Mouse (Mus musculus) kidney, embryonic 15.5 days (tissue): ENCODE data around the gene Gm28230. TPM values are rescaled to one million over a fixed set of nuclear protein-coding genes. Genes with fewer than 3 reads are reported as not detected.

ENCODE experiments used
- ATAC-seq: fragments of 200-750 bp; cut with Nextera tagmentation; replicated peaks from 2 replicates; pipeline ENCODE4 v1.8.0; 2017; ENCODE audit warnings: moderate TSS enrichment; ENCODE audit not compliant: low FRiP score
- H3K27ac ChIP-seq: fragments of 300-500 bp; sonication (generic); 2 replicates; pipeline ENCODE4 v1.5.1; 2015; ENCODE audit warnings: mild to moderate bottlenecking, inconsistent platforms
- H3K27me3 ChIP-seq: fragments of 300-500 bp; sonication (generic); 2 replicates; pipeline ENCODE4 v1.6.1; 2015; ENCODE audit warnings: inconsistent platforms
- H3K36me3 ChIP-seq: fragments of 300-500 bp; sonication (generic); 2 replicates; pipeline ENCODE4 v1.6.1; 2015; ENCODE audit warnings: inconsistent platforms
- H3K4me1 ChIP-seq: fragments of 300-500 bp; sonication (generic); 2 replicates; pipeline ENCODE4 v1.6.1; 2015; ENCODE audit warnings: inconsistent platforms
- H3K4me2 ChIP-seq: fragments of 300-500 bp; sonication (generic); 2 replicates; pipeline ENCODE4 v1.6.1; 2015; ENCODE audit warnings: moderate library complexity, mild to moderate bottlenecking, inconsistent platforms
- H3K4me3 ChIP-seq: fragments of 300-500 bp; sonication (generic); replicated peaks from 2 replicates; pipeline ENCODE4 v1.5.1; 2015; ENCODE audit warnings: mild to moderate bottlenecking, inconsistent platforms
- H3K9ac ChIP-seq: fragments of 300-500 bp; sonication (generic); 2 replicates; pipeline ENCODE4 v1.6.1; 2015; ENCODE audit warnings: mild to moderate bottlenecking, inconsistent platforms
- H3K9me3 ChIP-seq: fragments of 300-500 bp; sonication (generic); replicated peaks from 2 replicates; pipeline ENCODE4 v1.6.1; 2016; ENCODE audit warnings: inconsistent platforms
- whole genome bisulfite sequencing: fragments of 180-500 bp; shearing (Covaris S2); methylation state at CpG from one replicate; pipeline ENCODE4 v1.1.7; 2015; ENCODE audit warnings: mixed read lengths; 5-methylcytosine and 5-hydroxymethylcytosine counted together
- polyA plus RNA-seq: library from polyadenylated mRNA; unstranded; fragments of >200 nt; fragmentation: Nextera tagmentation; extraction: Ambion mirVana; gene quantifications from 2 replicates; pipeline ENCODE4 v1.2.1, GENCODE M21; 2015

Gm28230 gene
- polyA plus RNA-seq: 1.7 and 2.3 TPM in 2 replicates

DNA sequence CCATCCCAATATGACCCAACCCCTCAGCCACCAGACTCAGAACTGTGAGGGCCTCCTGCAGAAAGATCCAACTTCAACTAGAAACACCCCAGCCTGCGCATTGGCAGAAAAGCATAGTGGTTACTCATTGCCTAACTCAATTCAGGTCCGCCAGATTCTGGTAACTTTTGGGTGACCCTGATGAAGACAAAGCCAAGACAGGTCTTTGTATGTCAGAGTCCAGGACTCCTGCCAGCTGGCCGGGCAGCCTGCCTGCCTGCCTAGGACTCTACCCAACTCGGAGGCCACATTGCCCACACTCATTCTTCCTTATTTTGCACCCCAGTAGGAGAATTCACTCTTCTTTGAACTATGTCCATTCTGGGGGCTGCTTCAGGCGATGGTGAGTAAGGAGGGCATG lies at the start of gene Gm28230:
Gene Gm28230, plus strand, starts transcription at position 178 of the 400 bp plus-strand sequence.
- no peaks in the 10 kb centered on the region for H3K27me3 ChIP-seq
- peaks cover 89% of the 10 kb centered on the region for H3K4me1 ChIP-seq
- H3K9ac ChIP-seq: peak within 1 kb of the TSS; percentile 42
- H3K27ac ChIP-seq: peak within 1 kb of the TSS; percentile 85
- 46% methylated on average over 5 of the region's 5 CpGs for WGBS
- H3K4me2 ChIP-seq: peak within 1 kb of the TSS; percentile 65
- peaks cover 34% of the 10 kb centered on the region for H3K36me3 ChIP-seq
- H3K4me3 ChIP-seq: peak within 1 kb of the TSS; percentile 40
- no peak for ATAC-seq
- no peaks in the 10 kb centered on the region for H3K9me3 ChIP-seq

DNA sequence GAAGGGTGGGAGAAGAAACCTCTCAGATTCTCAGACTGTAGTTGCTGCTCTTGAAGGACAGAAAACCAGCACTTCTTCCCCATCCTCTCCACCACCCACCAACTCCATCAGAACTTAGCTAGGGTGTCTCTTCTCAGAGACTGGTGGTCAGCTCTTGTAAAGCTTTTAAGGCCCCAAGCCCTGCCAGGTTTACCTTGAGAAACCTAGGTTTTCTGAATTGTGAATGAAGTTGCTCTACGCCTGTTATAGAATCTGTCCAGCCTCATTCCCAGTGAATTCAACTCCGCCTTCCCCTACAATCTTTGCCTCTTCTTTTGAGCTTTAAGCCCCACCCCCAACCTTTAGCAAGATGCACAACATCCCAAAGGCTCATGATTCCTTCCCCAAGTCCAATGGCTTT lies 49.4 kb upstream of the Gm28230 start:
- Histone ChIP-seq H3K27me3 (peaks cover 82% of the 10 kb centered on the region), H3K27ac (peak overlapping the region; percentile 82), H3K4me1 (peaks cover 82% of the 10 kb centered on the region), H3K36me3 (no peaks in the 10 kb centered on the region), H3K4me2 (peak overlapping the region; percentile 27; the same call in 1 of the 2 replicates), H3K9me3 (no peaks in the 10 kb centered on the region), H3K9ac (no peak overlapping the region), H3K4me3 (no peak overlapping the region)
- 34% methylated on average over 2 of the region's 2 CpGs for WGBS
- ATAC-seq: no peak

DNA sequence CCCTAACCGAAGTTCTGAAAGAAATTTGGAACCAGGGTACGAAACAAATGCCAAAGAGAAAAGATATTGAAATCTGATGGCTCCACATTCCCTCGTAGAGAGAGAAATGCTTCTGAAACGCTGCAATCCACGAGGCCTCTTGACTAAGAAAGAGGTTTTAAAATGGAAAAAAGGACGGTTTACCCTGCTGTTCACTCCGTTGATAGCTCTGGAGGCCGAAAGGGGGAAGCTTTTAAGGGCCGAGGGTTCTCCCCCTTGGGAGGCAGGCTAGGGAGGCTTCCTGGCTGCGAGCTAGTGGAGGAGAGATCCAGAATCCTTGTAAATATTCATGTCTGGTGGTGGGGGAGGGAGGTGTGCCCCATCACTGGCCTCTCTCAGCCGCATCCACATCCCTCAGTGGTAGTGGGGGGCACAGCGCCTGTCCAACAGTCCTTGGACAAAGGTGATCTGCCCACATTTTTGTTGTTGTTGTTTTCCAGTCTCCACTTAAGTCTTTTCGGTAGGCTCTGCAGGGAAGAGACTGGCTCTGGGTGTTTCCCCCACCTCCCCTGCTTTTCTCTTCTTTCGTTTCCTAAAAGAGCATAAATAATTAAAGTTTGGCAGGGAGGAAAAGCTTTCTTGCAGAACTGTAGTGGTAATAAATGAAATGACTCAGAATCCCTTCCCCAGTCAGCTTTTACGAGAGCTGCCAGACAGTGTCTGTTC lies 47.5 kb upstream of the Gm28230 start, which contains the start of gene Hoxd11:
Gene Hoxd11, plus strand, starts transcription at position 667 of the 705 bp plus-strand sequence.
- peak within 1 kb of the TSS; percentile 65 for H3K9ac ChIP-seq
- H3K4me2 ChIP-seq: peak within 1 kb of the TSS; percentile 68

DNA sequence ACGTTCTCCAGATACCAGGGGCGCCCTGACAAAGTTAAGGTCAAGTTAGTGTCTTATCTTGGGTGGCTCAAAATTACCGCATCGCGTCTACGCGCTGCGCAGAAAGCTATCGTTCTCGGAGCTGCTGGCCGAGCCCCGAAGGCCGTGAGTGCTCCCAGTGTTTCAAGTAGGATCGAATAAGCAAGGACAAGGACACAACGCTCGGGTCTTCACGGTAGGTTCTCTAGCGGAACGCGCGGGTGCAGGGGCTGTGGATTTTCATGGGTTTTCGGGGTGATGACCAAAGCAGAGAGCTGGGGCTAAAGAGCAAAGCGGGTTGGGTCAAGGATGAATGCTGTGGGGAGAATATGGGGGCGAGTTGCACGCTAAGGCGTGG lies 46.9 kb upstream of the Gm28230 start:
- peak overlapping the region; percentile 68 for H3K4me2 ChIP-seq
- H3K9me3 ChIP-seq: no peaks in the 10 kb centered on the region
- no peak for ATAC-seq
- H3K27me3 ChIP-seq: peaks cover 68% of the 10 kb centered on the region
- H3K36me3 ChIP-seq: no peaks in the 10 kb centered on the region
- WGBS: under 1% methylated on average over 26 of the region's 26 CpGs
- peak overlapping the region; percentile 66 for H3K4me3 ChIP-seq
- H3K27ac ChIP-seq: peak overlapping the region; percentile 96
- H3K4me1 ChIP-seq: peaks cover 78% of the 10 kb centered on the region
- H3K9ac ChIP-seq: peak overlapping the region; percentile 65

More for the DNA sequence above, 47.5 kb upstream of the Gm28230 start, which contains the start of gene Hoxd11:
- peak within 1 kb of the TSS; percentile 96 for H3K27ac ChIP-seq
- 0 out of 2 replicates have a peak, but pooled peaks have one; percentile 3 for ATAC-seq
- H3K4me1 ChIP-seq: peaks cover 81% of the 10 kb centered on the region
- 6% methylated on average over 15 of the region's 15 CpGs for WGBS
- H3K4me3 ChIP-seq: peak within 1 kb of the TSS; percentile 66
- H3K9me3 ChIP-seq: no peaks in the 10 kb centered on the region
- H3K36me3 ChIP-seq: no peaks in the 10 kb centered on the region
- peaks cover 71% of the 10 kb centered on the region for H3K27me3 ChIP-seq

DNA sequence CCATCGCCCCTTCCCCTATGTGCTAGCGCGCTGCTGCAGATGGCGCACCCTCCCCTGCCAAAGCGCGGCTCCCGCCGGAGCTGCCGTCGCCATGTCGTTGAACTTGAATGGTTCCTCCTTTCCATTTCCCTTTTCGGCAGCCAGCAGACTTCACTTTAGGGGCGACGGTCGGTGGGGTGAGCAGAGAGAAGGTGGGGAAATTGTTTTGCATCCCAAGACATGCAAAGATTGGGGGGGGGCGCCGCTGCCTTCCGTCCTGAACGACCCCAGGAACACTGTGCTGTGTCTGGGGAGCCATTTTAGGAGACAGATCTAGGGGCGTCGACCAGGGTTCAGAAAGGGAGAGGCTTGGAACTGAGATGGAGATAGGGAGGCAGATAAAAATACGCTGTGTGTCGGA lies 46.5 kb upstream of the Gm28230 start:
- peaks cover 66% of the 10 kb centered on the region for H3K27me3 ChIP-seq
- H3K4me2 ChIP-seq: peak overlapping the region; percentile 68
- H3K4me3 ChIP-seq: peak overlapping the region; percentile 66
- no peaks in the 10 kb centered on the region for H3K36me3 ChIP-seq
- ATAC-seq: no peak
- peak overlapping the region; percentile 65 for H3K9ac ChIP-seq
- peaks cover 74% of the 10 kb centered on the region for H3K4me1 ChIP-seq
- peak overlapping the region; percentile 96 for H3K27ac ChIP-seq
- no peaks in the 10 kb centered on the region for H3K9me3 ChIP-seq
- under 1% methylated on average over 23 of the region's 23 CpGs for WGBS

DNA sequence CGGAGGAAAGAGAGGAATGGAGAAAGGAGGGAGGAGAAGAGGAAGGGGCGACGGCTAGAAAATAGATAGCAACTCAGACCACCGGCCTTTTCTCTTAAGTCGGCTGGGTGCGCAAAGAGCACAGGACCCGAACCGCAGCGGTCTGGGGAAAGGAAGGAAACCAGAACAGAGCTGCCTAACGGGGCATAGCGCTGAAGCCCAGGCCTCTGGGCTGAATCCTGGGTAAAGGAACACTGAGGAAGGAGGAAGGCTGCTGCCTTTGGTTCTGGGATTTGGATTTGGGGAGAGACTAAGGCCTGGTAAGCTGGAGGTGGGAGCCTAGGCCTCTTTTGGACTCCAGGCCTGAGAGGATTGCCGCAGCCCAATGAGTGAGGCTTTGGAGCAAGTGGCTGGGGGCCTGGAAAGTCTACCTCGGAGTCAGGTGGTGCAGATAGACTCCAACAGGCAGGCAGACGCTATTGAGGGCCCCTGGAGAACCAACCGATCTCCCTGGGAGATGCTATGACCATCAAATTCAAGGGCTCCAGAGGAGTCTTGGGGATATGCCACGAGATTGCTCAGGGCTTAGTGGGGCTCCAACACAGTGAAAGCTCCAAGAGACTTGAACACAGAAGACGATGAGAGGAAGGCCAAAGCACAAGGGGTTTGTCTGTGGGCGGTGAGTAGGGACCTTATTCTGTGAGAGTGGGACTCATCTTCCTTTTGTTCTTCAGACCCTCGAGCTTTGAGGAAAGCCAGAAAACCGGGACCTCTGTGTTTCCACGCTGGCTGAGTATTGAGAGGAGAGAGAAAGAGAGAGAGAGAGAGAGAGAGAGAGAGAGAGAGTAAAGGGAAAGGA lies 45.7 kb upstream of the Gm28230 start:
- Histone ChIP-seq H3K36me3 (no peaks in the 10 kb centered on the region), H3K4me3 (peak overlapping the region; percentile 66), H3K4me1 (peaks cover 66% of the 10 kb centered on the region), H3K4me2 (peak overlapping the region; percentile 68), H3K9me3 (no peaks in the 10 kb centered on the region), H3K27me3 (peaks cover 63% of the 10 kb centered on the region), H3K9ac (peak overlapping the region; percentile 88), H3K27ac (peak overlapping the region; percentile 96)
- ATAC-seq: no peak
- 3% methylated on average over 21 of the region's 21 CpGs for WGBS

DNA sequence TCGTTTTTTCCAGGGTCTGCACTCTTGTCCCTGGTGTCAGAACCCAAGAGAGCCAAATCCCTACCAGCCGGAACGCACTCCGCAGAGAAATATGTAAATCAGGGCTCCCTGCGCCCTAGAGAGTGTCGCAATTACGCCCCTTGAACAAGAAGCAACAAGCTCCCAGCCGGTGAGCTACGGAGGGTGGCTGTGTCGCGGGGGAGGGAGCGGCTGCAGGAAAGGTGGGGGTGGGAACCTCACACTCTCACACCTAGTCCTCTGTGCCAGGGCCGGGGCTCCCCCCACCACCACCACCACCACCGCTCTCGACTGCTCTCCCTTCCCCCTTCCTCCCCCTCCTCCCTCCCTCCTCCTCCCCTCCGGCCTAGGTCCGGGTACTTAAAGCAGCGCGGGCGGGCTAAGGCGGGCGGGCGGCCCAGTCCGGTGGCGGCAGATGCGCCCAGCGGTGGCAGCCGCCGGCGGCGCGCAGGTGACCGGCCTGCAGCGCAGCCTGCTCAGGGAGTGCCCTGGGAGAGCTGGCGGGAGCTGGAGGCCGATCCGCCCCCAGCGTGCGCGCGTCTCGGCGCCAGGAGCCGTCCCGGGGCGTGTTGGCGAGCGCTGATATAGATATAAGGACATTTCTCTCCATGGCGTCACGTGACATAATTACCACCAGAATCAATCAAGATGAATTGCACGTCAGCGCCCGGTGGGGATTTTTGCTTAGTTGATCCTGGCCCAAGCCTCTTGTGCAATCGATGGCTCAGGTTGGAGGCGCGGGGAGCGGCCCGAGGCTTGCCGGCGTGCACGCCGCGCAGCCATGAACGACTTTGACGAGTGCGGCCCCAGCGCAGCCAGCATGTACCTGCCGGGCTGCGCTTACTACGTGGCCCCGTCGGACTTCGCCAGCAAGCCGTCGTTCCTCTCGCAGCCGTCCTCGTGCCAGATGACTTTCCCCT lies 44.7 kb upstream of the Gm28230 start:
- H3K4me2 ChIP-seq: peak overlapping the region; percentile 68
- peak overlapping the region; percentile 96 for H3K27ac ChIP-seq
- ATAC-seq: peak; percentile 57
- WGBS: under 1% methylated on average over 78 of the region's 78 CpGs
- peaks cover 53% of the 10 kb centered on the region for H3K27me3 ChIP-seq
- peaks cover 56% of the 10 kb centered on the region for H3K4me1 ChIP-seq
- H3K4me3 ChIP-seq: peak overlapping the region; percentile 66
- H3K36me3 ChIP-seq: no peaks in the 10 kb centered on the region
- no peaks in the 10 kb centered on the region for H3K9me3 ChIP-seq
- peak overlapping the region; percentile 88 for H3K9ac ChIP-seq

DNA sequence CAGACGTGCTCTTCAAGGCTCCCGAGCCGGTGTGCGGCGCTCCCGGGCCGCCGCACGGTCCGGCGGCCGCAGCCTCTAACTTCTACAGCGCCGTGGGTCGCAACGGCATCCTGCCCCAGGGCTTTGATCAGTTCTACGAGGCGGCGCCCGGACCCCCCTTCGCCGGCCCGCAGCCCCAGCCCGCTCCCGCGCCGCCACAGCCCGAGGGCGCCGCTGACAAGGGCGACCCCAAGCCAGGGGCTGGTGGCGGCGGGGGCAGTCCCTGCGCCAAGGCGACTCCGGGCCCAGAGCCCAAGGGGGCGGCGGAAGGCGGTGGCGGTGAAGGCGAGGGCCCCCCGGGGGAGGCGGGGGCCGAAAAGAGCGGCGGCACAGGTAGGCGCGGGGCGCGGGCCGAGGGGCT lies 43.7 kb upstream of the Gm28230 start:
- H3K9ac ChIP-seq: peak overlapping the region; percentile 88
- ATAC-seq: no peak
- H3K27ac ChIP-seq: peak overlapping the region; percentile 96
- H3K4me2 ChIP-seq: peak overlapping the region; percentile 68
- H3K9me3 ChIP-seq: no peaks in the 10 kb centered on the region
- peak overlapping the region; percentile 66 for H3K4me3 ChIP-seq
- H3K4me1 ChIP-seq: peaks cover 49% of the 10 kb centered on the region
- WGBS: under 1% methylated on average over 51 of the region's 51 CpGs
- H3K36me3 ChIP-seq: no peaks in the 10 kb centered on the region
- peaks cover 52% of the 10 kb centered on the region for H3K27me3 ChIP-seq

DNA sequence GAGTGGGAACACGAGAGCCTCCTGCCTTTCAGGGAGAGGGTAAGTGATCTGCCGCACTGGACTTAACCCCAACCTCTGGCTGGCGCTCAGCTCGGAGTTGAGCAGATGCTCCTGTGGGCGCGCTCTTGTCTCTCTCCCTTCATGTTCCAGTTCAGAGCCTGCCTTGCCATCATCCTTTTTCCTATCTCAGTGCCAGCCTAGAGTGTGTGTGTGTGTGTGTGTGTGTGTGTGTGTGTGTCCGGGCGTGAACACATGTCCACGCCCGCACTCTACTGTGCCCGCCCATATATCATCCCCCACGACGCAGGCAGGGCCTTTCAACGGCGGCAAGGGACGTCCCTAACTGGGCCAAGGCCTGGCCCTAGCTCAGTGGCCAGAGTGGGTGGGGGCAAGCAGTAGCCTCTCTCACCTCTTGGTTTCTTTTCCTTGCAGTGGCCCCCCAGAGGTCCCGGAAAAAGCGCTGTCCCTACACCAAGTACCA lies 43.0 kb upstream of the Gm28230 start:
- H3K4me1 ChIP-seq: peaks cover 44% of the 10 kb centered on the region
- peak overlapping the region; percentile 68 for H3K4me2 ChIP-seq
- WGBS: 1% methylated on average over 18 of the region's 18 CpGs
- peak overlapping the region; percentile 96 for H3K27ac ChIP-seq
- H3K9me3 ChIP-seq: no peaks in the 10 kb centered on the region
- H3K4me3 ChIP-seq: peak overlapping the region; percentile 66
- peak overlapping the region; percentile 88 for H3K9ac ChIP-seq
- peaks cover 56% of the 10 kb centered on the region for H3K27me3 ChIP-seq
- H3K36me3 ChIP-seq: no peaks in the 10 kb centered on the region
- ATAC-seq: peak; percentile 38

DNA sequence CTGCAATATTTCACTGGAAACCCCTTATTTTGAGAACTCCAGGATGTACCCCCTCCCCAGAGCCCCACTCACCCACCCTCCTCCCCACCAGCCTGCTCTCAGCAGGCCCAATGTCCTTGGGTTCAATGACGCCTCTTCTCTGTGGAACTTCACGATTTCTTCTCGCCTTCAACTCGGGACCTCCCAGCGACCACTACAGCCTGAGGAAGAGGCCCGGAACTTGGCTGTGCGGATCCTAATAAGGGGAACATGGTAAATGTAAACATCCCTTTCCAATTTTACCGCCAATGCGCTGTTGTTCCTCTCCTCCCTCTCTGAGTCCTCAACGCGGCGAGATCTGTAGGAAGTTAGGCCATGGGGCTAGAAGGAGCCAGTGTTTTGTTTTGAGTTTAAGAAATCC lies 42.4 kb upstream of the Gm28230 start:
- H3K36me3 ChIP-seq: no peaks in the 10 kb centered on the region
- peaks cover 39% of the 10 kb centered on the region for H3K4me1 ChIP-seq
- peak overlapping the region; percentile 96 for H3K27ac ChIP-seq
- peak overlapping the region; percentile 66 for H3K4me3 ChIP-seq
- peak overlapping the region; percentile 68 for H3K4me2 ChIP-seq
- no peaks in the 10 kb centered on the region for H3K9me3 ChIP-seq
- no peak for ATAC-seq
- 5% methylated on average over 12 of the region's 12 CpGs for WGBS
- H3K9ac ChIP-seq: peak overlapping the region; percentile 88
- H3K27me3 ChIP-seq: peaks cover 53% of the 10 kb centered on the region

DNA sequence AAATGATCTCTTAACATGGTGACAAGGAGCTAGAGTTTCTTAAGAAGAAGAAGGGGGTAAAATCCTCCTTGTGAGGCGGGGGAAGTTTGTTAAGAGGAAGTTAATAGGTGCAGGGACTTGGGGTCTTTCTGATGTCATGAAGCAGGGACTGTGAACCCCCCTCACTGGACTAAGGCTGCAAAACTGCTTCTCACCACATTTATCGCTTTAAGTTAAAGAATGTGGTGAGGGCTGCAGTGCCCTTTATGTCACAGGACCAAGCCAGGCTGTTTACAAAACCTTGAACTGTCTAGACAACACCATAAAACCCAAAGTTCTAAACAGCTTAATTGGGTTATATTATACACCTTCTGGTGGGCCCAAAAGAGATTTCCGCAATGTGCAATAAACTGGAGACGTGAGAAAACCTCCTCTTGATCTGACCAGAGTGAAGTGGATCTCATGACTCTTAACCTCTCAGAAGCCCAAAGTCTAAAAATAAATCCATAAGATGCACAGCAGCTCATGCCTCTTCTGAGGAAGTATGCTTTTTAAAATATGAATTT lies 41.4 kb upstream of the Gm28230 start:
- H3K9ac ChIP-seq: peak overlapping the region; percentile 88
- H3K4me2 ChIP-seq: peak overlapping the region; percentile 68
- 15% methylated on average over 4 of the region's 4 CpGs for WGBS
- peak overlapping the region; percentile 66 for H3K4me3 ChIP-seq
- no peaks in the 10 kb centered on the region for H3K36me3 ChIP-seq
- ATAC-seq: no peak
- peaks cover 32% of the 10 kb centered on the region for H3K4me1 ChIP-seq
- peak overlapping the region; percentile 96 for H3K27ac ChIP-seq
- peaks cover 45% of the 10 kb centered on the region for H3K27me3 ChIP-seq
- H3K9me3 ChIP-seq: no peaks in the 10 kb centered on the region
